Mouse (Mus musculus): ENCODE results near the gene Fam227a. TPM values are rescaled to one million over a fixed set of nuclear protein-coding genes. Genes with fewer than 3 reads are reported as not detected.

The Fam227a gene
- polyA plus RNA-seq, 1 experiment from 2014 or later = 0.87 TPM

DNA sequence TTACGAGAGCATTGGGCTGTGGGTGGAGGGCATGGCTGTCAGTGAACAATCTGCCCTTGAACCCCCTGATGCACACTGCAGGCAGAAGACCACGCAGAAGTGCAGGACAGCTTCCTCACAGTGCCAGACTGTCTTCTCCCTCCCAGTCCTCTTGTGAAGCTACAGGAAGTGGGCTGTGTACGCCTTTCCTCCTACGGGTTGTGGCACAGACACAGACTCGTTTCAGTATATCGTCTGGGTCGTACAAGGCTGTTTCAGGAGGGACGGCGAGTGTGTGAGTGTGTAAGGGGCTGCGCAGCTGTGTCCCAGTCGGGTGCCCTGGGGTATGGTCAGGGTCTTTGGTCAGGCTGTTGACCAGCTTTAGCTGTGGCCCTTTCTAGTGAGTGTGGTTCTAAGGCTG, 35.0 kb upstream of the Fam227a start:
- Histone ChIP-seq H3K27me3 (ENCODE audit: control insufficient read depth, insufficient read depth, low read length) (no peaks in the 10 kb centered on the region), H3K36me3 (ENCODE audit: control insufficient read depth, insufficient read depth, low read length) (0 out of 2 replicates have a peak, but pooled peaks cover 3% of the 10 kb centered on the region), H3K4me1 (ENCODE audit: control insufficient read depth, insufficient read depth, low read length) (peaks cover 28% of the 10 kb centered on the region; the same call in 1 of the 2 replicates), H3K9me3 (replicated peaks; ENCODE audit: control insufficient read depth, low read length) (no peaks in the 10 kb centered on the region), H3K27ac (ENCODE audit: low read depth, low read length) (peak overlapping the region; percentile 36; the same call in 1 of the 2 replicates), H3K4me2 (peak overlapping the region; percentile 44), H3K9ac (ENCODE audit: low read depth, low read length) (no peak overlapping the region; the same call in 1 of the 2 replicates), H3K4me3 (ENCODE audit: low read depth, low read length) (no peak overlapping the region)
- ATAC-seq (replicated peaks; ENCODE audit: insufficient number of reproducible peaks, low FRiP score, low TSS enrichment) = no peak
- WGBS (ENCODE audit: insufficient replicate concordance) = 58% methylated on average over 11 of the region's 11 CpGs

DNA sequence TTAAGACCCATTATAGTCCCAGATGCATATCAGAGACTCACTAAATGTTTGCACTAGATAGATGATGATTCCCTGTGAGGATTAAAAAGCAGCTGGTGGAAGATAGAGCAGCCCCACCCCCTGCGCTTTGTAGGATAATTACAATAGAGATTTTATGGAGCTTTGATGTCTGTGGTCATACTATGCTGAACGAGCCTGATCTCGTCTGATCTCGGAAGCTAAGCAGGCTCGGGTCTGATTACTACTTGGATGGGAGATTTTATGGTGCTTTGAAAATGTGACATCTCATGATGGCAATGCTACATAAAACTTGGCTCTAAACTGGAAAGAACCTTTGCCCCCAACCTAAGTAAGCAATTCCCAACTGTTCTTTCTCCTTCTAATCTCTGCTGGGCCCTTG, 33.6 kb upstream of the Fam227a start:
- H3K9ac ChIP-seq (ENCODE audit: low read depth, low read length) = no peak overlapping the region
- H3K36me3 ChIP-seq (ENCODE audit: control insufficient read depth, insufficient read depth, low read length) = 0 out of 2 replicates have a peak, but pooled peaks cover 3% of the 10 kb centered on the region
- peaks cover 23% of the 10 kb centered on the region for H3K4me1 ChIP-seq (ENCODE audit: control insufficient read depth, insufficient read depth, low read length)
- 89% methylated on average over 5 of the region's 5 CpGs for whole genome bisulfite sequencing (ENCODE audit: insufficient replicate concordance)
- no peaks in the 10 kb centered on the region for H3K27me3 ChIP-seq (ENCODE audit: control insufficient read depth, insufficient read depth, low read length)
- no peak overlapping the region for H3K4me3 ChIP-seq (ENCODE audit: low read depth, low read length)
- no peak overlapping the region for H3K27ac ChIP-seq (ENCODE audit: low read depth, low read length)
- no peak for ATAC-seq (replicated peaks; ENCODE audit: insufficient number of reproducible peaks, low FRiP score, low TSS enrichment)
- H3K4me2 ChIP-seq = peak overlapping the region; percentile 71; the same call in 1 of the 2 replicates
- H3K9me3 ChIP-seq (replicated peaks; ENCODE audit: control insufficient read depth, low read length) = no peaks in the 10 kb centered on the region

DNA sequence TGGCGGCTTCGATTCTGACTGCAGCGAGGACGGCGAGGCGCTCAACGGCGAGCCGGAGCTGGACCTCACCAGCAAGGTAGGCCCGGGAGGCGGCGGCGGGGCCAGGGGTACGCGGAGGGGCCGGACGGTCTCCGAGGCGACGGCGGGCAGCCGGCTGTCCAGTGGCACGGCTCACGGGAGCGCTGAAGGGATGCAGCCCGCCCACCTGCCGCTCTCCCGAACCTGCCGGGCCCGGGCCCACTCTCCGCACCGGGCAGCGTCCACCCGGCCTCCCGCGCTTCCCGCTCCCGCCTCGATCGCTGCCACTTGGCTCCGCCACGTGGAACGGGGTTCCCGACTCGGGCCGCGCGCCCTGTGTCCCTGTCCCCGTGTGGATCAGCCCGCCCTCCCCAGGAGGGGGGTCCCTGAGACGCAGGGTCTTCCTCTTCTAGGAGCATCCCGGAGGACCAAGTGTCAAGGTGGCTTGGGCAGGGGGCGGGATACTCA, 32.3 kb upstream of the Fam227a start:
- Histone ChIP-seq H3K9ac (ENCODE audit: low read depth, low read length) (peak overlapping the region; percentile 81), H3K27me3 (ENCODE audit: control insufficient read depth, insufficient read depth, low read length) (no peaks in the 10 kb centered on the region), H3K4me2 (peak overlapping the region; percentile 71), H3K4me1 (ENCODE audit: control insufficient read depth, insufficient read depth, low read length) (peaks cover 26% of the 10 kb centered on the region), H3K36me3 (ENCODE audit: control insufficient read depth, insufficient read depth, low read length) (0 out of 2 replicates have a peak, but pooled peaks cover under 1% of the 10 kb centered on the region), H3K4me3 (ENCODE audit: low read depth, low read length) (peak overlapping the region; percentile 78), H3K9me3 (replicated peaks; ENCODE audit: control insufficient read depth, low read length) (no peaks in the 10 kb centered on the region), H3K27ac (ENCODE audit: low read depth, low read length) (peak overlapping the region; percentile 70)
- ATAC-seq (replicated peaks; ENCODE audit: insufficient number of reproducible peaks, low FRiP score, low TSS enrichment) = no peak
- under 1% methylated on average over 40 of the region's 53 CpGs for WGBS (ENCODE audit: insufficient replicate concordance)

DNA sequence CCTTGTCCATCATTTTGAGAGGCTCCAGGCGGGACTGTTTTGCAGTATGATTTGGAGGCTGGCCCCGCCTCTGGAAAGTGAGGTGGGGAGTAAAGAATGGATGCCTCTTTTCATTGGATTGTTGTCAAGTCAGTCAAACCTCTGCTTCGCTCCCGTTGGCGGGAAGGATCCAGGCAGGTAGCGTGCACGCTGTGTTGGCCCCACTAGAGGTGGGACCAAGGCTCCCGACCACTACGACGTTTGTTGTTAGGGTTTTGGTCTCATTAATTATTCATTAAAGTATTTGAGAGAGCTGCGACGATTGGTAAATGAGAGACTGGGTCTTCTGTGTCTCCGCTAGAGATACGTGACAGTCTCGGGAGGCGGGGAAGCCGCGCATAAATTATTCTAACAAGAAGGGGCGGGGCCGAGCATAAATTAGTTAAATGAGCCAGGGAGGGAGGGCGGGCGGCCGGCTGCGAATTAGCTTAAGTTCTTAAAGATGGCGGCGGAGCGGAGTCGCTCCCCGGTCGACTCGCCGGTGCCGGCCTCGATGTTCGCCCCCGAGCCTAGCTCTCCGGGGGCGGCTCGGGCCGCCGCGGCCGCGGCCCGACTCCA, 31.8 kb upstream of the Fam227a start, which contains the start of gene Gtpbp1:
Gene Gtpbp1 (plus strand): TSS at position 420 of the 597 bp plus-strand sequence.
- no peaks in the 10 kb centered on the region for H3K36me3 ChIP-seq (ENCODE audit: control insufficient read depth, insufficient read depth, low read length)
- peak; percentile 91 for ATAC-seq (replicated peaks; ENCODE audit: insufficient number of reproducible peaks, low FRiP score, low TSS enrichment)
- no peaks in the 10 kb centered on the region for H3K9me3 ChIP-seq (replicated peaks; ENCODE audit: control insufficient read depth, low read length)
- 1% methylated on average over 45 of the region's 45 CpGs for WGBS (ENCODE audit: insufficient replicate concordance)
- H3K27ac ChIP-seq (ENCODE audit: low read depth, low read length) = peak within 1 kb of the TSS; percentile 70
- peak within 1 kb of the TSS; percentile 78 for H3K4me3 ChIP-seq (ENCODE audit: low read depth, low read length)
- H3K9ac ChIP-seq (ENCODE audit: low read depth, low read length) = peak within 1 kb of the TSS; percentile 81
- peaks cover 31% of the 10 kb centered on the region for H3K4me1 ChIP-seq (ENCODE audit: control insufficient read depth, insufficient read depth, low read length)
- H3K4me2 ChIP-seq = peak within 1 kb of the TSS; percentile 74
- no peaks in the 10 kb centered on the region for H3K27me3 ChIP-seq (ENCODE audit: control insufficient read depth, insufficient read depth, low read length)

DNA sequence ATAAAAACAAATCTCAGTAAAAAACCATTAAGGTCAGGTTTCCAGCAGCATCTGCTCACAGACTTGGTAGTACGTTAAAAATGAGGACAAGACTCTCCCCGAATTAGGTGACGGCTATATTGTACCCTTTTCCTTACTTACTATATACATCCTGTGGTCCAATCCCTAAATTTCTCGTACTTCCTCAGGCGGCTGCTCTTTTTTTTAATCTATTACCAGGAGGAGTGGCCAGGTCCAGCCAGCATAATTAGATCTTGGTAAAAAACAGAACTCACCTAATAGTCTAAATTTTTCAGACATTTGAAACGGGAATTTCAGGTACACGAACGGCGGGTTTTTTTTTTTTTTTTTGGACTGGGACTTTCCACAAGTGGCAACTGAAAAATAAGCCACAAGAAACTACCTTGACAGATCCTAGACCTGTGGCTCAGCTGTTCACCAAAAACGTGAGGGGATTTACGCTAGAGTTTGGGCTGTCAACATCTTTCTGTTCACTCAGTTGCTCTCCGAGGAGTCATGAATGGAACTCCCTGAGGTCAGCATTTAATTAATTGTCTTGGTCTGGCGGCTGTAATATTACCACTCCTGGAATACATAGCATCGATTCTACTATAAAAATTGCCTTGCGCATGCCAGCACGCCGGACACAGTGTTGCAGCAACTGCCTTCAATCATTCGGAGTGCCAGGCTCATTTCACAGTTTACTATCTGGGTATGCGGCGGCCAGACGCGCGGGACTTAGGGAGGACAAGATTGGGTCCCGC, 31.1 kb upstream of the Fam227a start:
- H3K36me3 ChIP-seq (ENCODE audit: control insufficient read depth, insufficient read depth, low read length) = no peaks in the 10 kb centered on the region
- WGBS (ENCODE audit: insufficient replicate concordance) = 16% methylated on average over 24 of the region's 24 CpGs
- peak overlapping the region; percentile 30; the same call in 1 of the 2 replicates for H3K9ac ChIP-seq (ENCODE audit: low read depth, low read length)
- peak overlapping the region; percentile 30; the same call in 1 of the 2 replicates for H3K27ac ChIP-seq (ENCODE audit: low read depth, low read length)
- no peaks in the 10 kb centered on the region for H3K9me3 ChIP-seq (replicated peaks; ENCODE audit: control insufficient read depth, low read length)
- no peaks in the 10 kb centered on the region for H3K27me3 ChIP-seq (ENCODE audit: control insufficient read depth, insufficient read depth, low read length)
- H3K4me3 ChIP-seq (ENCODE audit: low read depth, low read length) = peak overlapping the region; percentile 78
- peak overlapping the region; percentile 74 for H3K4me2 ChIP-seq
- ATAC-seq (replicated peaks; ENCODE audit: insufficient number of reproducible peaks, low FRiP score, low TSS enrichment) = no peak
- H3K4me1 ChIP-seq (ENCODE audit: control insufficient read depth, insufficient read depth, low read length) = peaks cover 38% of the 10 kb centered on the region

DNA sequence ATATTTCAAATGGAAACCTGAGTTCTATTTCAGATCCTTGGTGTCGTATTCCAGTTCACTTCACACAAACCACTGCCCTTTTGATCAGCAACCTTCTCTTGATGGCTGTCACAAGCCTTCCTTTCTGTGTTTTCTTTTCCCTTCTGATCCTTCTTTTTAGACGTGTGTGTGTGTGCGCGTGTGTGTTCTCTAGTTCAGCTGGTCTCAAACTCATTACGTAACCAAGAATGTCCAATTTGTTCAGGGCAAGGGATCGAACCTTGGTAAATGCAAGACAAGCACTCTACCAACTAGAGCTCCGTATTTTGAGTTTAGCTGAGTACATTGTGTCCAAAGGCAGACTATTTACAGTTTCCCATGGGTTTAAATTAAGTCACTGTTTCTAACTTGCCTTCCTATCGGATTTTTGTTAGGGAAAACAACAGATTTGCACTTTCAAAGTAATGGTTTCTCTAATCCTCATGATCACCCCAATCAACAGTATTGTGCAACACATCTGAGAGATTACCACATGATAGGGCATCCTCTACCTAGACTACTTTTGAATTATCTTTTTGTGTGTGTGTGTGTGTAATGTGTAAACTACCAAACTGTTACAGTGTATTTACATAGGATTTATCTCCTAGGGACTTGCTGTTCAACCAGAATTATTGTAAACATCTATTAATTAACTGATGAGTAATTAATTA, 29.7 kb upstream of the Fam227a start:
- Histone ChIP-seq H3K4me2 (peak overlapping the region; percentile 92), H3K27me3 (ENCODE audit: control insufficient read depth, insufficient read depth, low read length) (no peaks in the 10 kb centered on the region), H3K4me3 (ENCODE audit: low read depth, low read length) (peak overlapping the region; percentile 69), H3K4me1 (ENCODE audit: control insufficient read depth, insufficient read depth, low read length) (peaks cover 45% of the 10 kb centered on the region), H3K9ac (ENCODE audit: low read depth, low read length) (peak overlapping the region; percentile 87), H3K27ac (ENCODE audit: low read depth, low read length) (peak overlapping the region; percentile 98), H3K9me3 (replicated peaks; ENCODE audit: control insufficient read depth, low read length) (no peaks in the 10 kb centered on the region), H3K36me3 (ENCODE audit: control insufficient read depth, insufficient read depth, low read length) (no peaks in the 10 kb centered on the region)
- ATAC-seq (replicated peaks; ENCODE audit: insufficient number of reproducible peaks, low FRiP score, low TSS enrichment) = no peak
- 6% methylated on average over 8 of the region's 8 CpGs for WGBS (ENCODE audit: insufficient replicate concordance)

DNA sequence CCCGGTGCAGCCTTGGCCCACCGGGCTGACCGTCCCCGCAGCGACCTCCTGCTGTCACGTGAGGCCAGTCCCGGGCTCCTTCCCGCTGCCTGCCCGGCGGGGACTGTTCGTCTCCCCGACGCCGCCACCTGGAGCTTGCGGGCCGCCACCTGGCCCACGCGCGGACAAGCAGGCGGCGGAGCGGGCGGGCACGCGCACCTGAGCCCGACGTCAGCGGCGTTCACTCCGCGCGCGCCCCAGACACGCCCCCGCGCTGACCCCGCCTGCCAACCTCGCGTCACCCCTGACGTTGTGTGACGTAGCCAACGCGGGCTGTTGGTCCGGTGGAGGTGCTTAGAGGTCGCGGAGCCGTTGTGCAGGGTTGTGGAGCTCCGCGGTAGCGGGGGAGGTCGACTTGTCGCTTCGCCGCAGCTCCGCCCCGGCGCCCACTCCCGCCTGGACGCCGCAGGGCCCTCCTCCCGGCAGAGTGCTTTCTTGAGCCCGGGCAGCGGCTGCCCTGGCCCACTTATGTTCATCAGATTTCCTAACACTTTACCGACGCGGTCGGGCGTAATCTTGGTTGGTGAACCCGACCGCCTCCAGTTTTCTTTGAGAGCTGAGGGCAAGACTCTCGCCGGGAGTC, 29.0 kb upstream of the Fam227a start, which contains the start of gene Josd1:
Gene Josd1 (minus strand): TSS at position 274 of the 622 bp plus-strand sequence.
- no peaks in the 10 kb centered on the region for H3K9me3 ChIP-seq (replicated peaks; ENCODE audit: control insufficient read depth, low read length)
- WGBS (ENCODE audit: insufficient replicate concordance) = under 1% methylated on average over 70 of the region's 72 CpGs
- ATAC-seq (replicated peaks; ENCODE audit: insufficient number of reproducible peaks, low FRiP score, low TSS enrichment) = peak; percentile 87
- H3K27me3 ChIP-seq (ENCODE audit: control insufficient read depth, insufficient read depth, low read length) = no peaks in the 10 kb centered on the region
- peak within 1 kb of the TSS; percentile 87 for H3K9ac ChIP-seq (ENCODE audit: low read depth, low read length)
- peak within 1 kb of the TSS; percentile 92 for H3K4me2 ChIP-seq
- H3K36me3 ChIP-seq (ENCODE audit: control insufficient read depth, insufficient read depth, low read length) = no peaks in the 10 kb centered on the region
- H3K4me1 ChIP-seq (ENCODE audit: control insufficient read depth, insufficient read depth, low read length) = peaks cover 48% of the 10 kb centered on the region
- H3K4me3 ChIP-seq (ENCODE audit: low read depth, low read length) = peak within 1 kb of the TSS; percentile 69
- peak within 1 kb of the TSS; percentile 98 for H3K27ac ChIP-seq (ENCODE audit: low read depth, low read length)

DNA sequence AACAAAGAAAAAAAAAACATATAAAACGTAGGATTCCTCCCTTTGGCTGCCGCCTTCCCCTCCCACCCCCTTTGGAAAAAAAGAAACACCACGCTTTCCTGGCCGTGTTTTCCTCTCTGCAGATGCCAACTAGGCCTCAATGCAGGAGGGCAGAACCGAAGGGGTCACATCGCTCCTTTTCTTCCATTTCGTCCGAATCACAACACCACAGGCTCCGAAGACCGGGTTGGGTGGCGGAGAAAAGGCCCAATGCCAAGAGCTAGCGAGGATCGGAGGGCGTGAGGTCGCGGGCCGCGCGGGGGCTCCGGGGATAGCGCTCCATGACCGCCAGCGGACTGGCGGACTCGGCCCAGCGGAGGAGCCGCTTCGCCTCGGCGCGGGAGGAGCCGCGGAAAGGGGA, 28.4 kb upstream of the Fam227a start:
- 0% methylated on average over 33 of the region's 33 CpGs for WGBS (ENCODE audit: insufficient replicate concordance)
- Histone ChIP-seq H3K4me1 (ENCODE audit: control insufficient read depth, insufficient read depth, low read length) (peaks cover 53% of the 10 kb centered on the region), H3K9ac (ENCODE audit: low read depth, low read length) (peak overlapping the region; percentile 87), H3K36me3 (ENCODE audit: control insufficient read depth, insufficient read depth, low read length) (no peaks in the 10 kb centered on the region), H3K27ac (ENCODE audit: low read depth, low read length) (peak overlapping the region; percentile 98), H3K4me2 (peak overlapping the region; percentile 92), H3K27me3 (ENCODE audit: control insufficient read depth, insufficient read depth, low read length) (no peaks in the 10 kb centered on the region), H3K9me3 (replicated peaks; ENCODE audit: control insufficient read depth, low read length) (no peaks in the 10 kb centered on the region), H3K4me3 (ENCODE audit: low read depth, low read length) (peak overlapping the region; percentile 69)
- ATAC-seq (replicated peaks; ENCODE audit: insufficient number of reproducible peaks, low FRiP score, low TSS enrichment) = no peak
